9 mouse cellular contexts compared by ENCODE assay signal in genomic region chr11:121369622-121370021, GRCm38 (mm10). TPM values are rescaled to one million over a fixed set of nuclear protein-coding genes. Genes with fewer than 3 reads are reported as not detected.
DNase-seq lines count a peak whose midpoint lies in the region; ATAC-seq and TF ChIP-seq lines count a peak whose summit lies in the region.
"Had no signal": no experiment of that assay in that cellular context is flagged by ENCODE, and none has a peak within 500 bp of the region (broad histone marks: within the 10 kb centered on the region; RNA-seq: fewer than 3 reads in every experiment).

No protein-coding gene starts in this region.

- no peak overlapping the region for H3K9ac ChIP-seq in heart, embryonic 12.5 days
- H3K9ac ChIP-seq: limb, embryonic 12.5 days had no signal

- ATAC-seq in heart, embryonic 12.5 days (ENCODE audit: insufficient number of reproducible peaks, low FRiP score) = no peak

- peaks cover 4% of the 10 kb centered on the region; the same call in 1 of the 2 replicates for H3K27me3 ChIP-seq in heart, embryonic 12.5 days (replicated peaks)
- H3K27me3 ChIP-seq in small intestine, adult 2 months (ENCODE audit: control insufficient read depth, insufficient read depth, low read length) = no peaks in the 10 kb centered on the region

- no peak for TF ChIP-seq POLR2A in brain, embryonic 14.5 days (IDR thresholded peaks at IDR 0.05; ENCODE audit: borderline replicate concordance, extremely low read depth, insufficient read depth, insufficient read length, poor library complexity, severe bottlenecking)
- no peak for TF ChIP-seq POLR2A in small intestine, adult 2 months (IDR thresholded peaks at IDR 0.05; ENCODE audit: low read depth, low read length)

- no peak overlapping the region for H3K4me3 ChIP-seq in heart, embryonic 12.5 days
- no peak overlapping the region for H3K4me3 ChIP-seq in small intestine, adult 2 months (ENCODE audit: low read depth, low read length)
- H3K4me3 ChIP-seq: limb, embryonic 12.5 days had no signal

- intact Hi-C loops in heart, postnatal 14 days (cut with DNase I) = no loop called here

- H3K36me3 ChIP-seq in heart, embryonic 12.5 days = no peaks in the 10 kb centered on the region
- no peaks in the 10 kb centered on the region for H3K36me3 ChIP-seq in small intestine, adult 2 months (ENCODE audit: control insufficient read depth, insufficient read depth, low read length)
- H3K36me3 ChIP-seq: limb, embryonic 12.5 days had no signal

- H3K27ac ChIP-seq in heart, embryonic 12.5 days (ENCODE audit: poor library complexity, severe bottlenecking) = no peak overlapping the region
- H3K27ac ChIP-seq in small intestine, adult 2 months (ENCODE audit: insufficient read depth, low read depth, low read length) = no peak overlapping the region
- H3K27ac ChIP-seq: limb, embryonic 12.5 days had no signal

- peak; percentile 11 to 37 for DNase-seq in heart, postnatal 14 days
- DNase-seq in testis, postnatal 10 days (ENCODE audit: low spot score) = peak; percentile 60
- DNase-seq in testis, postnatal 14 days (ENCODE audit: low spot score) = no peak
- DNase-seq in brain, embryonic 14.5 days (ENCODE audit: low read depth) = peak; percentile 31
- peak; percentile 48 to 56 for DNase-seq in layer of hippocampus, postnatal 14 days (ENCODE audit: low spot score in 2 of 2)
- DNase-seq in MN1 (ENCODE audit: low spot score) = no peak

- no peaks in the 10 kb centered on the region for H3K9me3 ChIP-seq in heart, embryonic 12.5 days (replicated peaks)
- H3K9me3 ChIP-seq: limb, embryonic 12.5 days had no signal

- WGBS in heart, embryonic 12.5 days = 50% methylated on average over 6 of the region's 6 CpGs
- WGBS in small intestine, adult 2 months = 62% methylated on average over 6 of the region's 6 CpGs

- H3K4me2 ChIP-seq in heart, embryonic 12.5 days = no peak overlapping the region
- H3K4me2 ChIP-seq: limb, embryonic 12.5 days had no signal

- TF ChIP-seq CTCF in brain, embryonic 14.5 days (IDR thresholded peaks at IDR 0.05; ENCODE audit: borderline replicate concordance, extremely low read depth, insufficient read depth, insufficient read length) = peak; percentile 55; the same call in 1 of the 2 replicates
- TF ChIP-seq CTCF in small intestine, adult 2 months (IDR thresholded peaks at IDR 0.05; ENCODE audit: extremely low read depth, insufficient read length, insufficient replicate concordance, low read depth, low read length) = peak; percentile 16; the same call in 1 of the 2 replicates

- no peaks in the 10 kb centered on the region for H3K4me1 ChIP-seq in heart, embryonic 12.5 days (replicated peaks)
- H3K4me1 ChIP-seq in small intestine, adult 2 months (ENCODE audit: control insufficient read depth, insufficient read depth, insufficient read length, low read length) = no peaks in the 10 kb centered on the region
- H3K4me1 ChIP-seq: limb, embryonic 12.5 days had no signal

RNA-seq across cellular contexts. Expression of gene Wdr45b, which starts 15.4 kb away (rescaled TPM):
- total RNA-seq in heart, postnatal 14 days (2021) = 10 to 100 TPM; 42.0 to 43.6 TPM
- 69.9 and 71.2 TPM in 2 replicates for polyA plus RNA-seq in heart, embryonic 12.5 days (2016; fragmentation: Nextera tagmentation; extraction: Ambion mirVana)
- polyA plus RNA-seq in brain, embryonic 14.5 days (2012; rRNA removed) = 78.0 and 95.7 TPM in 2 replicates
- 10 to 100 TPM; 57.1 to 62.8 TPM for total RNA-seq in layer of hippocampus, postnatal 14 days (2021)
- 17.6 and 26.4 TPM in 2 replicates for polyA plus RNA-seq in small intestine, adult 2 months (2012; rRNA removed)

RNA-seq across cellular contexts. Expression of gene Rab40b, which starts 18.4 kb away (rescaled TPM):
- total RNA-seq in heart, postnatal 14 days (2021) = 1 to 10 TPM; 2.0 to 3.3 TPM
- 3.8 and 4.4 TPM in 2 replicates for polyA plus RNA-seq in heart, embryonic 12.5 days (2016; fragmentation: Nextera tagmentation; extraction: Ambion mirVana)
- polyA plus RNA-seq in brain, embryonic 14.5 days (2012; rRNA removed) = 5.5 and 5.7 TPM in 2 replicates
- total RNA-seq in layer of hippocampus, postnatal 14 days (2021) = 10 to 100 TPM; 50.3 to 53.3 TPM
- 0.51 and 1.1 TPM in 2 replicates for polyA plus RNA-seq in small intestine, adult 2 months (2012; rRNA removed)

RNA-seq across cellular contexts. Expression of gene Fn3krp, which starts 51.6 kb away (rescaled TPM):
- total RNA-seq in heart, postnatal 14 days (2021) = 1 to 10 TPM; 6.9 to 8.3 TPM
- 4.1 and 4.3 TPM in 2 replicates for polyA plus RNA-seq in heart, embryonic 12.5 days (2016; fragmentation: Nextera tagmentation; extraction: Ambion mirVana)
- 12.1 and 15.4 TPM in 2 replicates for polyA plus RNA-seq in brain, embryonic 14.5 days (2012; rRNA removed)
- 10 to 100 TPM; 39.2 to 39.9 TPM for total RNA-seq in layer of hippocampus, postnatal 14 days (2021)
- 1.3 and 1.9 TPM in 2 replicates for polyA plus RNA-seq in small intestine, adult 2 months (2012; rRNA removed)

Comparison
In these comparisons a context has a peak if more than half of its experiments do, and no peak if none do; other contexts are left out.
1. DNase-seq: peak in heart, postnatal 14 days (2 of 2), testis, postnatal 10 days (single experiment), brain, embryonic 14.5 days (single experiment) and layer of hippocampus, postnatal 14 days (2 of 2); none in testis, postnatal 14 days (single experiment) and MN1 (single experiment).